Comparison of ENCODE assay signal across 23 mouse cellular contexts in the genomic region with DNA sequence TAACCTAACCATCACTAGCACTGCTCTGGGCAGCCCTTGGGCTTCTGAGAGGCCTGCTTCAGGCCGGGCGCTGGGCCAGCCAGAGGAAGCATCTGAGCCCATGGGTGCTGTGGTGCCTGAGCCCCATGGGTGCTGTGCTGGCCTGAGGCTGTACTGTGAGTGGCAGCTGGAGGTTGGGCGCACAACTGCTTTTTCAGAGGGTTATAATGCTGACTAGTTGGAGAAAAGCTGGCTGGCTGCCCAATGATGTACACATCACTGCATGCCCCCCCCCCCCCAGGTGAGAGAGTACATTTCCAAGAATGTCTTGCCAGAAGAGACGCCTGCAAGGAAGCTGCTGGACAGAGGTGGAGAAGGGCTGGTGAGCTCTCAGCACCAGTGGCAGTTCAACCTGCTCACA. TPM values are rescaled to one million over a fixed set of nuclear protein-coding genes. Genes with fewer than 3 reads are reported as not detected.
DNase-seq lines count a peak whose midpoint lies in the region; ATAC-seq and TF ChIP-seq lines count a peak whose summit lies in the region.
"Had no signal": no experiment of that assay in that cellular context is flagged by ENCODE, and none has a peak within 500 bp of the region (broad histone marks: within the 10 kb centered on the region; RNA-seq: fewer than 3 reads in every experiment).

No protein-coding gene starts in this region.

- no peaks in the 10 kb centered on the region for H3K27me3 ChIP-seq in kidney, embryonic 14.5 days (ENCODE audit: control insufficient read depth, insufficient read depth, low read length)
- no peaks in the 10 kb centered on the region for H3K27me3 ChIP-seq in liver, embryonic 11.5 days (replicated peaks; ENCODE audit: control insufficient read depth, insufficient read depth, low read length)
- H3K27me3 ChIP-seq in liver, embryonic 12.5 days (replicated peaks) = no peaks in the 10 kb centered on the region
- no peaks in the 10 kb centered on the region for H3K27me3 ChIP-seq in G1E (ENCODE audit: insufficient read depth, low read length)
- H3K27me3 ChIP-seq: forebrain, embryonic 13.5 days; heart, embryonic 12.5 days; Patski had no signal

- 95% methylated on average over 4 of the region's 4 CpGs for WGBS in kidney, embryonic 14.5 days
- 93% methylated on average over 4 of the region's 4 CpGs for WGBS in liver, embryonic 11.5 days
- 81% methylated on average over 4 of the region's 4 CpGs for WGBS in liver, embryonic 12.5 days (ENCODE audit: insufficient replicate concordance)

- ATAC-seq in kidney, embryonic 14.5 days (ENCODE audit: low FRiP score, low TSS enrichment) = no peak
- ATAC-seq in liver, embryonic 11.5 days (replicated peaks; ENCODE audit: low FRiP score) = 0 out of 2 replicates have a peak, but pooled peaks have one; percentile 31
- no peak for ATAC-seq in liver, embryonic 12.5 days
- no peak for ATAC-seq in G1E (ENCODE audit: extremely low read depth, insufficient number of reproducible peaks, low FRiP score, poor library complexity, severe bottlenecking)
- ATAC-seq: activated CD4-positive, CD25-positive, alpha-beta regulatory T cell, adult 4 months; CD4-positive, CD25-positive, alpha-beta regulatory T cell, adult 4 months; forebrain, embryonic 13.5 days; forebrain, postnatal 0 days; Patski had no signal

- no peak overlapping the region for H3K4me3 ChIP-seq in kidney, embryonic 14.5 days (ENCODE audit: low read length)
- no peak overlapping the region for H3K4me3 ChIP-seq in liver, embryonic 11.5 days (ENCODE audit: low read depth, low read length)
- no peak overlapping the region for H3K4me3 ChIP-seq in liver, embryonic 12.5 days
- H3K4me3 ChIP-seq in G1E (ENCODE audit: low read depth, low read length) = peak overlapping the region; percentile 47; the same call in 1 of the 2 replicates
- H3K4me3 ChIP-seq: embryonic facial prominence, embryonic 10.5 days; forebrain, embryonic 13.5 days; gastrocnemius, adult 2 months; heart, embryonic 12.5 days; hindbrain, embryonic 10.5 days had no signal

- H3K36me3 ChIP-seq in kidney, embryonic 14.5 days (ENCODE audit: control insufficient read depth, insufficient read depth, low read length) = peaks cover 56% of the 10 kb centered on the region
- H3K36me3 ChIP-seq in liver, embryonic 11.5 days (ENCODE audit: control insufficient read depth, insufficient read depth, low read length) = peaks cover 15% of the 10 kb centered on the region
- H3K36me3 ChIP-seq in liver, embryonic 12.5 days = peaks cover 52% of the 10 kb centered on the region
- peaks cover 72% of the 10 kb centered on the region for H3K36me3 ChIP-seq in G1E (replicated peaks)

- H3K27ac ChIP-seq in kidney, embryonic 14.5 days (ENCODE audit: low read depth, low read length) = no peak overlapping the region
- no peak overlapping the region for H3K27ac ChIP-seq in liver, embryonic 11.5 days (ENCODE audit: low read depth, low read length)
- no peak overlapping the region for H3K27ac ChIP-seq in liver, embryonic 12.5 days
- H3K27ac ChIP-seq: embryonic facial prominence, embryonic 10.5 days; forebrain, embryonic 13.5 days; gastrocnemius, adult 2 months; hindbrain, embryonic 10.5 days had no signal

- no peaks in the 10 kb centered on the region for H3K9me3 ChIP-seq in kidney, embryonic 14.5 days (ENCODE audit: control insufficient read depth, low read length)
- H3K9me3 ChIP-seq in liver, embryonic 11.5 days (ENCODE audit: control insufficient read depth, low read length) = no peaks in the 10 kb centered on the region
- no peaks in the 10 kb centered on the region for H3K9me3 ChIP-seq in liver, embryonic 12.5 days (replicated peaks)
- H3K9me3 ChIP-seq in G1E (replicated peaks) = no peaks in the 10 kb centered on the region
- H3K9me3 ChIP-seq: embryonic facial prominence, embryonic 10.5 days; forebrain, embryonic 13.5 days; heart, embryonic 12.5 days; hindbrain, embryonic 10.5 days had no signal

- DNase-seq in kidney, adult 11 months = peak; percentile 40
- peak; percentile 77 for DNase-seq in kidney, postnatal 14 days
- DNase-seq in kidney, adult 8-10 months = no peak
- no peak for DNase-seq in liver, embryonic 11.5 days (ENCODE audit: low spot score)
- DNase-seq in G1E (ENCODE audit: low spot score) = no peak
- DNase-seq in cerebellum, postnatal 4 days (ENCODE audit: low spot score in 2 of 2) = no peak
- DNase-seq: adrenal gland, postnatal 14 days; B cell, adult 2 months; cerebellum, adult 18-20 months; cerebellum, adult 9-11 months; cerebellum, postnatal 36 days; forebrain, postnatal 0 days; gastrocnemius, adult 2 months; gastrocnemius, postnatal 25 days had no signal

- no peak overlapping the region for H3K9ac ChIP-seq in kidney, embryonic 14.5 days (ENCODE audit: low read depth, low read length)
- no peak overlapping the region for H3K9ac ChIP-seq in liver, embryonic 11.5 days (ENCODE audit: low read depth, low read length)
- H3K9ac ChIP-seq in liver, embryonic 12.5 days = no peak overlapping the region
- H3K9ac ChIP-seq: forebrain, embryonic 13.5 days; forebrain, postnatal 0 days; heart, embryonic 12.5 days had no signal

- H3K4me1 ChIP-seq in kidney, embryonic 14.5 days (ENCODE audit: control insufficient read depth, insufficient read depth, low read length) = no peaks in the 10 kb centered on the region
- no peaks in the 10 kb centered on the region for H3K4me1 ChIP-seq in liver, embryonic 11.5 days (replicated peaks; ENCODE audit: control insufficient read depth, insufficient read depth, low read length)
- H3K4me1 ChIP-seq in liver, embryonic 12.5 days = peaks cover 10% of the 10 kb centered on the region
- H3K4me1 ChIP-seq in G1E (ENCODE audit: insufficient read depth, low read depth, low read length) = peaks cover 44% of the 10 kb centered on the region
- H3K4me1 ChIP-seq: embryonic facial prominence, embryonic 10.5 days; forebrain, embryonic 13.5 days; heart, embryonic 12.5 days; hindbrain, embryonic 10.5 days had no signal

- no peak for TF ChIP-seq CTCF in G1E (IDR thresholded peaks at IDR 0.05; ENCODE audit: low read depth, low read length)

- no peak overlapping the region for H3K4me2 ChIP-seq in kidney, embryonic 14.5 days (replicated peaks; ENCODE audit: low read depth, low read length)
- no peak overlapping the region for H3K4me2 ChIP-seq in liver, embryonic 11.5 days
- H3K4me2 ChIP-seq in liver, embryonic 12.5 days = no peak overlapping the region
- H3K4me2 ChIP-seq: forebrain, embryonic 13.5 days; heart, embryonic 12.5 days had no signal

RNA-seq across cellular contexts. Expression of gene Cnbd2, which starts 7.7 kb away (rescaled TPM):
- polyA plus RNA-seq in kidney, embryonic 14.5 days (2014; fragmentation: Nextera tagmentation; extraction: Ambion mirVana) = 4.5 and 6.4 TPM in 2 replicates
- 2.6 and 2.9 TPM in 2 replicates for polyA plus RNA-seq in liver, embryonic 11.5 days (2014; fragmentation: Nextera tagmentation; extraction: Ambion mirVana)
- polyA plus RNA-seq in liver, embryonic 12.5 days (2016; fragmentation: Nextera tagmentation; extraction: Ambion mirVana) = 2.0 TPM in 2 replicates
- total RNA-seq in G1E (2014; fragmentation: Nextera tagmentation) (21.5 and 22.6 TPM in 2 replicates), G1E (2017) (11.5 and 13.9 TPM in 2 replicates)
- 0.43 and 1.4 TPM in 2 replicates for polyA plus RNA-seq in G1E (2012)

RNA-seq across cellular contexts. Expression of gene Scand1, which starts 8.2 kb away (rescaled TPM):
- 74.2 TPM in 2 replicates for polyA plus RNA-seq in kidney, embryonic 14.5 days (2014; fragmentation: Nextera tagmentation; extraction: Ambion mirVana)
- 58.9 and 63.6 TPM in 2 replicates for polyA plus RNA-seq in liver, embryonic 11.5 days (2014; fragmentation: Nextera tagmentation; extraction: Ambion mirVana)
- 57.4 and 65.1 TPM in 2 replicates for polyA plus RNA-seq in liver, embryonic 12.5 days (2016; fragmentation: Nextera tagmentation; extraction: Ambion mirVana)
- total RNA-seq in G1E (2014; fragmentation: Nextera tagmentation) = 11.6 and 12.2 TPM in 2 replicates
- 243 and 516 TPM in 2 replicates for total RNA-seq in G1E (2017)
- polyA plus RNA-seq in G1E (2012) = 844 and 1,244 TPM in 2 replicates

Comparison
In these comparisons a context has a peak if more than half of its experiments do, and no peak if none do; other contexts are left out.
1. DNase-seq: peak in kidney, adult 11 months (single experiment) and kidney, postnatal 14 days (single experiment); none in kidney, adult 8-10 months (0 of 2), liver, embryonic 11.5 days (single experiment), G1E (single experiment) and cerebellum, postnatal 4 days (0 of 2).
2. RNA of gene Scand1, which starts 8.2 kb away (polyA plus RNA-seq): 844 to 1,244 TPM in G1E; 74.2 TPM in kidney, embryonic 14.5 days, 58.9 to 63.6 TPM in liver, embryonic 11.5 days and 57.4 to 65.1 TPM in liver, embryonic 12.5 days; every median in the first group is over 10 times any median in the second.